Mouse (Mus musculus) thymus, adult 18-20 months (tissue): ENCODE measurements around the gene Zfp973.
"Not testable (repeated sequence)": the region's sequence is repeated elsewhere in the genome, so short reads cannot be mapped to it uniquely, and the experiment has no call there.

Source experiments
- DNase-seq, 2 experiments: peaks; one replicate each; pipeline ENCODE4 v3.0.0; 2022; ENCODE audit warnings: mixed read lengths in 2 of 2

Gene Zfp973

GRCm38 (mm10) chr2:176670222-176670621 lies at the start of gene Zfp973:
TSS of gene Zfp973 (plus strand) at chr2:176670522.
- DNase-seq, result not testable (repeated sequence)

DNA sequence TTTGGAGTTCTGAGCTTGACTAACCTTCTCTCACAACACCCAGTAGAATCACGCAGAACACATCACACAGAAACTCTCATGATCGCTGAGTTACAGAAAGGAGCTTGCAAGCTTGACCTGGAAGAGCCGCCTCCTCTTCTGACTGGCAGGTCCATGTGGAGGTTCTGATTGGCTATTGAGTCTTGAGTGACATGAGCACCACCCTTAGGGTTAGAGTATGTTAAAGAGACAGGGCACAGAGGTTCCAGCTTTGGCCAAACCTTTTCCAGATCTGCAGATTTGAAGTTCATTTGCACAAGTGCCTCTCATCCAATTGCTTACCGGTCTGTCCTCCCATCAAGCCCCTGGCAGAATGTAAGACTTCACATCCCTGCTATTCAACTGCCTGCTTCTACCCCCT lies 34.1 kb upstream of the Zfp973 start, which contains the start of gene Gm14308:
Gene Gm14308 (minus strand): TSS at position 101 of the 400 bp plus-strand sequence.
- DNase-seq, result not testable (repeated sequence)

- peak; percentile 3 to 9 for DNase-seq
These were observed 37.7 kb downstream of the Zfp973 start, which contains the start of gene Gm14305 for GRCm38 (mm10) chr2:176708051-176708450. TSS of gene Gm14305 (plus strand) at chr2:176708328.
